Mouse (Mus musculus): ENCODE results near the gene Bhlhe40. TPM values are rescaled to one million over a fixed set of nuclear protein-coding genes. Genes with fewer than 3 reads are reported as not detected.
A peak's percentile ranks its signal among the peaks of the same experiment; 100 is the strongest.

Bhlhe40 gene
- polyA plus RNA-seq, 1 experiment from 2014 or later, result 7.8 TPM

GRCm38 (mm10) chr6:108655861-108656260 lies 4.6 kb upstream of the Bhlhe40 start:
- Histone ChIP-seq H3K4me1 (peaks cover 17% of the 10 kb centered on the region), H3K4me3 (replicated peaks) (no peak overlapping the region), H3K27ac (no peak overlapping the region), H3K36me3 (replicated peaks) (no peaks in the 10 kb centered on the region), H3K4me2 (no peak overlapping the region), H3K9ac (no peak overlapping the region), H3K9me3 (no peaks in the 10 kb centered on the region), H3K27me3 (peaks cover 11% of the 10 kb centered on the region)
- 53% methylated on average over 2 of the region's 2 CpGs for WGBS
- no peak for ATAC-seq (ENCODE audit: low FRiP score)

GRCm38 (mm10) chr6:108658051-108658415 lies 2.4 kb upstream of the Bhlhe40 start:
- no peak for ATAC-seq (ENCODE audit: low FRiP score)
- WGBS, result 69% methylated on average over 3 of the region's 3 CpGs
- H3K27ac ChIP-seq, result no peak overlapping the region

GRCm38 (mm10) chr6:108658416-108659201 lies 1.8 kb upstream of the Bhlhe40 start:
- Histone ChIP-seq H3K9me3 (no peaks in the 10 kb centered on the region), H3K36me3 (replicated peaks) (no peaks in the 10 kb centered on the region), H3K4me2 (peak overlapping the region; percentile 99), H3K9ac (peak overlapping the region; percentile 75), H3K27me3 (peaks cover 27% of the 10 kb centered on the region), H3K4me3 (replicated peaks) (peak overlapping the region; percentile 56), H3K4me1 (peaks cover 28% of the 10 kb centered on the region), H3K27ac (peak overlapping the region; percentile 90)
- ATAC-seq (ENCODE audit: low FRiP score), result 0 out of 2 replicates have a peak, but pooled peaks have one; percentile 2
- WGBS, result 1% methylated on average over 31 of the region's 31 CpGs

More at GRCm38 (mm10) chr6:108658051-108658415, 2.4 kb upstream of the Bhlhe40 start:
- peak overlapping the region; percentile 75; the same call in 1 of the 2 replicates for H3K9ac ChIP-seq
- peaks cover 28% of the 10 kb centered on the region for H3K4me1 ChIP-seq
- no peaks in the 10 kb centered on the region for H3K9me3 ChIP-seq
- H3K4me2 ChIP-seq, result peak overlapping the region; percentile 99
- no peak overlapping the region; the same call in 1 of the 2 replicates for H3K4me3 ChIP-seq (replicated peaks)
- H3K27me3 ChIP-seq, result peaks cover 27% of the 10 kb centered on the region
- H3K36me3 ChIP-seq (replicated peaks), result no peaks in the 10 kb centered on the region

GRCm38 (mm10) chr6:108659221-108659725 lies 1.2 kb upstream of the Bhlhe40 start:
- peak overlapping the region; percentile 56 for H3K4me3 ChIP-seq (replicated peaks)
- ATAC-seq (ENCODE audit: low FRiP score), result peak; percentile 83
- H3K4me1 ChIP-seq, result peaks cover 28% of the 10 kb centered on the region
- H3K9ac ChIP-seq, result peak overlapping the region; percentile 75
- no peaks in the 10 kb centered on the region for H3K9me3 ChIP-seq
- peaks cover 27% of the 10 kb centered on the region for H3K27me3 ChIP-seq
- no peaks in the 10 kb centered on the region for H3K36me3 ChIP-seq (replicated peaks)
- WGBS, result 1% methylated on average over 37 of the region's 42 CpGs
- H3K27ac ChIP-seq, result peak overlapping the region; percentile 90
- H3K4me2 ChIP-seq, result peak overlapping the region; percentile 99

GRCm38 (mm10) chr6:108659726-108660205 lies 663 bp upstream of the Bhlhe40 start:
- no peaks in the 10 kb centered on the region for H3K9me3 ChIP-seq
- H3K4me1 ChIP-seq, result peaks cover 28% of the 10 kb centered on the region
- H3K27ac ChIP-seq, result peak overlapping the region; percentile 90
- peak overlapping the region; percentile 75 for H3K9ac ChIP-seq
- H3K36me3 ChIP-seq (replicated peaks), result 0 out of 2 replicates have a peak, but pooled peaks cover 2% of the 10 kb centered on the region
- peak overlapping the region; percentile 56 for H3K4me3 ChIP-seq (replicated peaks)
- H3K27me3 ChIP-seq, result peaks cover 27% of the 10 kb centered on the region
- peak; percentile 78 for ATAC-seq (ENCODE audit: low FRiP score)
- WGBS, result 0% methylated on average over 7 of the region's 35 CpGs
- peak overlapping the region; percentile 99 for H3K4me2 ChIP-seq

- Histone ChIP-seq H3K4me2 (peak overlapping the region; percentile 99), H3K27me3 (peaks cover 27% of the 10 kb centered on the region), H3K36me3 (replicated peaks) (peaks cover 7% of the 10 kb centered on the region; the same call in 1 of the 2 replicates), H3K9ac (peak overlapping the region; percentile 75), H3K4me3 (replicated peaks) (peak overlapping the region; percentile 56), H3K27ac (peak overlapping the region; percentile 90), H3K4me1 (peaks cover 28% of the 10 kb centered on the region), H3K9me3 (no peaks in the 10 kb centered on the region)
- no peak for ATAC-seq (ENCODE audit: low FRiP score)
- under 1% methylated on average over 18 of the region's 18 CpGs for WGBS
Observed at GRCm38 (mm10) chr6:108660878-108661389, 505 bp downstream of the Bhlhe40 start.

- under 1% methylated on average over 17 of the region's 17 CpGs for WGBS
- peak; percentile 16; the same call in 1 of the 2 replicates for ATAC-seq (ENCODE audit: low FRiP score)
Observed at GRCm38 (mm10) chr6:108661412-108661811, 983 bp downstream of the Bhlhe40 start.

GRCm38 (mm10) chr6:108661890-108662289 lies 1.5 kb downstream of the Bhlhe40 start:
- no peak for ATAC-seq (ENCODE audit: low FRiP score)
- no peaks in the 10 kb centered on the region for H3K9me3 ChIP-seq
- WGBS, result 55% methylated on average over 6 of the region's 6 CpGs
- H3K27ac ChIP-seq, result no peak overlapping the region
- peak overlapping the region; percentile 99; the same call in 1 of the 2 replicates for H3K4me2 ChIP-seq
- 0 out of 2 replicates have a peak overlapping the region, but pooled peaks have one; percentile 75 for H3K9ac ChIP-seq
- peaks cover 7% of the 10 kb centered on the region; the same call in 1 of the 2 replicates for H3K36me3 ChIP-seq (replicated peaks)
- peaks cover 28% of the 10 kb centered on the region for H3K4me1 ChIP-seq
- H3K4me3 ChIP-seq (replicated peaks), result peak overlapping the region; percentile 56
- peaks cover 29% of the 10 kb centered on the region for H3K27me3 ChIP-seq

More at GRCm38 (mm10) chr6:108661412-108661811, 983 bp downstream of the Bhlhe40 start:
- peaks cover 29% of the 10 kb centered on the region for H3K27me3 ChIP-seq
- H3K4me1 ChIP-seq, result peaks cover 28% of the 10 kb centered on the region
- peak overlapping the region; percentile 56 for H3K4me3 ChIP-seq (replicated peaks)
- H3K9me3 ChIP-seq, result no peaks in the 10 kb centered on the region
- H3K4me2 ChIP-seq, result peak overlapping the region; percentile 99
- peaks cover 7% of the 10 kb centered on the region; the same call in 1 of the 2 replicates for H3K36me3 ChIP-seq (replicated peaks)
- peak overlapping the region; percentile 75 for H3K9ac ChIP-seq
- peak overlapping the region; percentile 90; the same call in 1 of the 2 replicates for H3K27ac ChIP-seq

GRCm38 (mm10) chr6:108662314-108663240 lies 2.1 kb downstream of the Bhlhe40 start:
- peaks cover 30% of the 10 kb centered on the region for H3K4me1 ChIP-seq
- no peak overlapping the region for H3K9ac ChIP-seq
- H3K9me3 ChIP-seq, result no peaks in the 10 kb centered on the region
- no peak overlapping the region for H3K27ac ChIP-seq
- peaks cover 26% of the 10 kb centered on the region for H3K27me3 ChIP-seq
- ATAC-seq (ENCODE audit: low FRiP score), result no peak
- H3K36me3 ChIP-seq (replicated peaks), result peaks cover 7% of the 10 kb centered on the region; the same call in 1 of the 2 replicates
- 72% methylated on average over 15 of the region's 15 CpGs for WGBS
- H3K4me3 ChIP-seq (replicated peaks), result peak overlapping the region; percentile 56; the same call in 1 of the 2 replicates
- H3K4me2 ChIP-seq, result peak overlapping the region; percentile 99

GRCm38 (mm10) chr6:108663241-108664194 lies 3.1 kb downstream of the Bhlhe40 start:
- no peak overlapping the region for H3K4me3 ChIP-seq (replicated peaks)
- H3K4me2 ChIP-seq, result no peak overlapping the region
- H3K9me3 ChIP-seq, result no peaks in the 10 kb centered on the region
- H3K27ac ChIP-seq, result no peak overlapping the region
- no peak for ATAC-seq (ENCODE audit: low FRiP score)
- H3K36me3 ChIP-seq (replicated peaks), result peaks cover 7% of the 10 kb centered on the region; the same call in 1 of the 2 replicates
- peaks cover 20% of the 10 kb centered on the region for H3K27me3 ChIP-seq
- no peak overlapping the region for H3K9ac ChIP-seq
- 85% methylated on average over 8 of the region's 8 CpGs for WGBS
- peaks cover 36% of the 10 kb centered on the region for H3K4me1 ChIP-seq

All from forebrain, embryonic 12.5 days (tissue).